ENCODE assay signal across 7 mouse cellular contexts in genomic region chr11:115904956-115905790, GRCm38 (mm10). TPM values are rescaled to one million over a fixed set of nuclear protein-coding genes. Genes with fewer than 3 reads are reported as not detected.
DNase-seq lines count a peak whose midpoint lies in the region; ATAC-seq lines count a peak whose summit lies in the region.

No protein-coding gene starts in this region.

- peak; percentile 21 to 36 for DNase-seq in left cerebral cortex, postnatal 36 days (ENCODE audit: low spot score in 2 of 2)
- DNase-seq in left cerebral cortex, postnatal 4 days: no peak
- DNase-seq in embryonic facial prominence, embryonic 14.5 days (ENCODE audit: low spot score): peak; percentile 86
- DNase-seq in kidney, postnatal 4 days: peak; percentile 58 to 71

- H3K36me3 ChIP-seq in embryonic facial prominence, embryonic 14.5 days (ENCODE audit: control insufficient read depth, insufficient read depth, low read length): peaks cover 10% of the 10 kb centered on the region; the same call in 1 of the 2 replicates
- H3K36me3 ChIP-seq in midbrain, embryonic 12.5 days: no peaks in the 10 kb centered on the region
- no peaks in the 10 kb centered on the region for H3K36me3 ChIP-seq in neural tube, embryonic 15.5 days

- H3K9ac ChIP-seq in embryonic facial prominence, embryonic 14.5 days (ENCODE audit: low read depth, low read length): peak overlapping the region; percentile 41
- H3K9ac ChIP-seq in midbrain, embryonic 12.5 days (replicated peaks): no peak overlapping the region
- H3K9ac ChIP-seq in neural tube, embryonic 15.5 days (replicated peaks): no peak overlapping the region

- H3K4me2 ChIP-seq in embryonic facial prominence, embryonic 14.5 days (ENCODE audit: low read depth, low read length): peak overlapping the region; percentile 5; the same call in 1 of the 2 replicates
- H3K4me2 ChIP-seq in midbrain, embryonic 12.5 days (replicated peaks): no peak overlapping the region
- H3K4me2 ChIP-seq in neural tube, embryonic 15.5 days: no peak overlapping the region

- 39% methylated on average over 15 of the region's 16 CpGs for WGBS in embryonic facial prominence, embryonic 14.5 days
- whole genome bisulfite sequencing in midbrain, embryonic 12.5 days: 49% methylated on average over 16 of the region's 16 CpGs
- WGBS in neural tube, embryonic 15.5 days: 66% methylated on average over 16 of the region's 16 CpGs

- no peaks in the 10 kb centered on the region for H3K9me3 ChIP-seq in embryonic facial prominence, embryonic 14.5 days (ENCODE audit: control insufficient read depth, low read length)
- no peaks in the 10 kb centered on the region for H3K9me3 ChIP-seq in midbrain, embryonic 12.5 days
- H3K9me3 ChIP-seq in neural tube, embryonic 15.5 days (replicated peaks): no peaks in the 10 kb centered on the region

- peak; percentile 79 for ATAC-seq in embryonic facial prominence, embryonic 14.5 days (ENCODE audit: low read depth)
- no peak for ATAC-seq in midbrain, embryonic 12.5 days (ENCODE audit: low FRiP score, low read depth)
- no peak for ATAC-seq in erythroid progenitor cell, adult 5-6 weeks (replicated peaks; ENCODE audit: low FRiP score, poor library complexity, severe bottlenecking)
- no peak for ATAC-seq in neural tube, embryonic 15.5 days (ENCODE audit: low FRiP score)

- H3K27me3 ChIP-seq in embryonic facial prominence, embryonic 14.5 days (replicated peaks; ENCODE audit: control insufficient read depth, insufficient read depth, low read length): no peaks in the 10 kb centered on the region
- H3K27me3 ChIP-seq in midbrain, embryonic 12.5 days: no peaks in the 10 kb centered on the region
- no peaks in the 10 kb centered on the region for H3K27me3 ChIP-seq in neural tube, embryonic 15.5 days (replicated peaks)

- H3K4me1 ChIP-seq in embryonic facial prominence, embryonic 14.5 days (ENCODE audit: control insufficient read depth, insufficient read depth, low read length): peaks cover 29% of the 10 kb centered on the region
- H3K4me1 ChIP-seq in midbrain, embryonic 12.5 days: peaks cover 17% of the 10 kb centered on the region; the same call in 1 of the 2 replicates
- peaks cover 6% of the 10 kb centered on the region for H3K4me1 ChIP-seq in neural tube, embryonic 15.5 days

- no peak overlapping the region for H3K4me3 ChIP-seq in embryonic facial prominence, embryonic 14.5 days (ENCODE audit: low read depth, low read length)
- H3K4me3 ChIP-seq in midbrain, embryonic 12.5 days: no peak overlapping the region
- H3K4me3 ChIP-seq in neural tube, embryonic 15.5 days (replicated peaks): no peak overlapping the region

- intact Hi-C loops in left cerebral cortex, postnatal 36 days (cut with DNase I): no loop called here
- intact Hi-C loops in left cerebral cortex, postnatal 4 days (cut with DNase I): no loop called here

- H3K27ac ChIP-seq in embryonic facial prominence, embryonic 14.5 days (replicated peaks; ENCODE audit: low read depth, low read length): peak overlapping the region; percentile 62
- peak overlapping the region; percentile 25; the same call in 1 of the 2 replicates for H3K27ac ChIP-seq in midbrain, embryonic 12.5 days (replicated peaks)
- no peak overlapping the region for H3K27ac ChIP-seq in neural tube, embryonic 15.5 days (replicated peaks)

RNA-seq across cellular contexts. Expression of gene Smim5, which starts 5.4 kb away (rescaled TPM):
- total RNA-seq in left cerebral cortex, postnatal 36 days (2021): not detected
- not detected for total RNA-seq in left cerebral cortex, postnatal 4 days (2021)
- 16.5 and 20.2 TPM in 2 replicates for polyA plus RNA-seq in embryonic facial prominence, embryonic 14.5 days (2014; fragmentation: Nextera tagmentation; extraction: Ambion mirVana)
- polyA plus RNA-seq in midbrain, embryonic 12.5 days (2016; fragmentation: Nextera tagmentation; extraction: Ambion mirVana): 0.88 and 0.98 TPM in 2 replicates
- total RNA-seq in erythroid progenitor cell, adult 5-6 weeks (2015; ENCODE audit: low replicate concordance): 37.7 and 44.7 TPM in 2 replicates
- total RNA-seq in erythroid progenitor cell, adult 5-6 weeks (2017; ENCODE audit: low replicate concordance): 27.1 and 64.4 TPM in 2 replicates
- 2.2 and 8.1 TPM in 2 replicates for polyA plus RNA-seq in neural tube, embryonic 15.5 days (2015; fragmentation: Nextera tagmentation; extraction: Ambion mirVana)

RNA-seq across cellular contexts. Expression of gene Smim6, which starts 6.6 kb away (rescaled TPM):
- not detected for total RNA-seq in left cerebral cortex, postnatal 36 days (2021)
- not detected for total RNA-seq in left cerebral cortex, postnatal 4 days (2021)
- polyA plus RNA-seq in embryonic facial prominence, embryonic 14.5 days (2014; fragmentation: Nextera tagmentation; extraction: Ambion mirVana): 0.71 and 1.4 TPM in 2 replicates
- polyA plus RNA-seq in midbrain, embryonic 12.5 days (2016; fragmentation: Nextera tagmentation; extraction: Ambion mirVana): 0.98 and 1.2 TPM in 2 replicates
- 4.3 and 15.1 TPM in 2 replicates for total RNA-seq in erythroid progenitor cell, adult 5-6 weeks (2015; ENCODE audit: low replicate concordance)
- total RNA-seq in erythroid progenitor cell, adult 5-6 weeks (2017; ENCODE audit: low replicate concordance): 0.23 and 6.4 TPM in 2 replicates
- polyA plus RNA-seq in neural tube, embryonic 15.5 days (2015; fragmentation: Nextera tagmentation; extraction: Ambion mirVana): 0.68 and 3.1 TPM in 2 replicates

RNA-seq across cellular contexts. Expression of gene Sap30bp, which starts 27.9 kb away (rescaled TPM):
- total RNA-seq in left cerebral cortex, postnatal 36 days (2021): 10 to 100 TPM; 47.6 to 48.3 TPM
- total RNA-seq in left cerebral cortex, postnatal 4 days (2021): 10 to 100 TPM; 51.3 to 67.4 TPM
- polyA plus RNA-seq in embryonic facial prominence, embryonic 14.5 days (2014; fragmentation: Nextera tagmentation; extraction: Ambion mirVana): 30.2 and 36.6 TPM in 2 replicates
- 55.9 and 61.8 TPM in 2 replicates for polyA plus RNA-seq in midbrain, embryonic 12.5 days (2016; fragmentation: Nextera tagmentation; extraction: Ambion mirVana)
- 16.6 and 17.6 TPM in 2 replicates for total RNA-seq in erythroid progenitor cell, adult 5-6 weeks (2015; ENCODE audit: low replicate concordance)
- 224 and 296 TPM in 2 replicates for total RNA-seq in erythroid progenitor cell, adult 5-6 weeks (2017; ENCODE audit: low replicate concordance)
- polyA plus RNA-seq in neural tube, embryonic 15.5 days (2015; fragmentation: Nextera tagmentation; extraction: Ambion mirVana): 39.0 and 40.5 TPM in 2 replicates

RNA-seq across cellular contexts. Expression of gene Recql5, which starts 28.1 kb away (rescaled TPM):
- 10 to 100 TPM; 23.4 to 30.7 TPM for total RNA-seq in left cerebral cortex, postnatal 36 days (2021)
- total RNA-seq in left cerebral cortex, postnatal 4 days (2021): 10 to 100 TPM; 20.4 to 22.1 TPM
- polyA plus RNA-seq in embryonic facial prominence, embryonic 14.5 days (2014; fragmentation: Nextera tagmentation; extraction: Ambion mirVana): 13.3 TPM in 2 replicates
- polyA plus RNA-seq in midbrain, embryonic 12.5 days (2016; fragmentation: Nextera tagmentation; extraction: Ambion mirVana): 29.9 and 30.1 TPM in 2 replicates
- total RNA-seq in erythroid progenitor cell, adult 5-6 weeks (2015; ENCODE audit: low replicate concordance): 16.3 and 17.7 TPM in 2 replicates
- total RNA-seq in erythroid progenitor cell, adult 5-6 weeks (2017; ENCODE audit: low replicate concordance): 13.8 and 33.5 TPM in 2 replicates
- 19.7 and 22.0 TPM in 2 replicates for polyA plus RNA-seq in neural tube, embryonic 15.5 days (2015; fragmentation: Nextera tagmentation; extraction: Ambion mirVana)

RNA-seq across cellular contexts. Expression of gene Myo15b, which starts 47.0 kb away (rescaled TPM):
- under 1 TPM; 0.34 to 0.52 TPM for total RNA-seq in left cerebral cortex, postnatal 36 days (2021)
- under 1 TPM in 1 of 2 experiments, not detected in 1; 0.28 TPM for total RNA-seq in left cerebral cortex, postnatal 4 days (2021)
- 0.08 and 0.54 TPM in 2 replicates for polyA plus RNA-seq in embryonic facial prominence, embryonic 14.5 days (2014; fragmentation: Nextera tagmentation; extraction: Ambion mirVana)
- 0.13 and 0.37 TPM in 2 replicates for polyA plus RNA-seq in midbrain, embryonic 12.5 days (2016; fragmentation: Nextera tagmentation; extraction: Ambion mirVana)
- total RNA-seq in erythroid progenitor cell, adult 5-6 weeks (2015; ENCODE audit: low replicate concordance): not detected in 2 replicates
- not detected in 2 replicates for total RNA-seq in erythroid progenitor cell, adult 5-6 weeks (2017; ENCODE audit: low replicate concordance)
- 0.12 and 5.0 TPM in 2 replicates for polyA plus RNA-seq in neural tube, embryonic 15.5 days (2015; fragmentation: Nextera tagmentation; extraction: Ambion mirVana)

Comparison
In these comparisons a context has a peak if more than half of its experiments do, and no peak if none do; other contexts are left out.
1. RNA of gene Smim5, which starts 5.4 kb away (total RNA-seq): 27.1 to 64.4 TPM in erythroid progenitor cell, adult 5-6 weeks; not detected in left cerebral cortex, postnatal 4 days and not detected in left cerebral cortex, postnatal 36 days; every median in the first group is over 10 times any median in the second.